Mouse (Mus musculus): ENCODE data around the gene Acd.

Gene Acd

DNA sequence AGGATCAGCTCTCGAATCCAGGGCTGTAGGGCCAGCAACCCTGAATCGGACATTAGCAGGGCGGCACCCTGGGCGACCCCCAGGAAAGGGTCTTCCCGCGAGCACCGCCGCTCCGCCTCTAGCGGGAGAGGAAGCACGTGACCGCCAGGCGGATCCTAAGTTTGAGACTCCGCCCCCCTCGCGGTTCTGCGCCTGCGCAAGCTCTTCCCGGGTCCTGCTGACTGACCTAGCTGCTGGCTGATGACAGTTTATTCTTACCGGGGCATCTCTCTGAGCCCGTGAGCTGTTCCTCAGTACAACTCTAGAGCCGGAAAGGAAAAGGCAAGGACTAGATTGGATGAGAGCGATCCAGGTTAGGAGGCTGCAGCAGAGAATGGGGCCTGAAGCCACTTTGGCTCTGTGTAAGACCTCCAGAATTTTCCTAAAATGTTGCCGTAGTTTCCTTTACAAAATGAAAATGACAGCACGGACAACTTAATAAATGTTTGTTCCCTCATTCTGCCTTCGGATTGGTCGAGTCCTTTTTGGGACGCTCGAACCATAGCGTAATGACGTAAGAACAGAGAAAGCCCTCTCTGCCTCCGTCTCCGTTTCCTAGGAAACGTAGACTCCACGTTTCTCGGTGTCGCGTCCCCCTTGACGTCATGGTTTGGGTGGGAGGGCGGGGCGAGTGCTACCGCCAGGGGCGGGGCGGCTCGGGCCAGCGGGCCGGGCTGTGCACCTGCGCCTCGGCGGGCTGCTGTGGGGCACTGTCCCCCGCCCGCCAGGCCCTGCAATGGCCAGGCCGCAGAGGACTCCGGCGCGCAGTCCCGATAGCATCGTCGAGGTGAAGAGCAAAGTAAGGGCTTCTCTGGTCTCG lies at the start of gene Acd, which contains the start of gene Pard6a:
Gene Acd (minus strand): TSS at position 137 of the 859 bp plus-strand sequence.
Gene Pard6a (plus strand): TSS at position 183 of the 859 bp plus-strand sequence.
- peak; percentile 96 to 97 for DNase-seq

DNA sequence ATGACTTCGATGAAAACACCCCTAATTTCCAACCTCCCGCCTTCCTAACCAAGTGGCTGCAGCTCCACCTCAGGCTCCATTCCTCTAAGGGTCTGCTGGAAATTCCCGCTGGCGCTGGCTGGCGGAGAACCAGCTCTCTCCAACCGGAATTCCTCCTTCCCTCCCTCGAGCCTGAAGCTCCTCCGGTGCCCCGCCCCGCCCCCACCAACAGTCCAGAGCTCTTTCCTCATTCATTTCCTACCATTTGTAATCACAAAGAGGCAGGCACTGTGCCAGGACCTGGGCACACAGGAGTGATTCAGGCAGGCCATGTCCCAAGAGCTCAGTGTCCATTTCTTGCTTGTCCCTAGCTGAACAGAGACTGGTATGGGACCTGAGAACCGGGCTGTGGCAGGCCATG lies 49.7 kb upstream of the Acd start:
- peak; percentile 60 to 69 for DNase-seq

DNA sequence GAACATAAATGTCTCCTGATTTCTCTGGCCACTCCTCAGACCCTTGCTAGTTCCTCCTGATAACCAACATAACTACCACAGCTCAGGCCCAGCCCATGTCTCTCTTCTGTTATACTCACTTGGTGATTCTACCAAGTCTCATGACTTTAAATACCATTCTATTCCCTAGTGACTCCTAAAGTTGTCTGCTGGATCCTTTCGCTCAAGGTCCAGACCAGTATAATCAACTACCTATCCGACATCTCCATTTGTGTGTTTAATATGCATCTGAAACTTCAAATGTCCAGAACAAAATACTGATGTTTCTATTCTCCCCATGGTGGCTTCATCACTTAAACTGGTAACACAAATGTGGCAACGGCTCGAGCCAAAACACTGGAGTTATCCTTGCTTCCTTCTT lies 42.4 kb upstream of the Acd start:
- no peak for DNase-seq

DNA sequence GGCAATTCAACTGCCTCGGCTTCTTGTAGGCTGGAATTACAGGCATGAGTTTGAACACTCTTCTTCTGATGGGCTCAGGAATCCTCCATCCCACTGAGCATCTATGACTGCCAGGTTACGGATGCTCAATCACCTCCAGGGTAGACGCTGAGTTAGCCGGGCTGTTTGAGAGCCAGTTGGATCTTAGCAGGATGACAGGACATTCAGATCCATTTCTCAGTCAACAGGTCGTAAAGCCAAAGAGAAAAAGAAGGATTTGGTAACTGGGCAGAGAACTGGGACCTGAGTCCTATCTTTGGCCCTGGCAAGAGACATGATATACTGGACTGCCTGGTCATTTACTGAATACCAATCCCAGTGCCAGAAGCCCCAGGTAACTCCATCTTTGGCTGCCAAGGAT lies 38.3 kb upstream of the Acd start:
- no peak for DNase-seq

DNA sequence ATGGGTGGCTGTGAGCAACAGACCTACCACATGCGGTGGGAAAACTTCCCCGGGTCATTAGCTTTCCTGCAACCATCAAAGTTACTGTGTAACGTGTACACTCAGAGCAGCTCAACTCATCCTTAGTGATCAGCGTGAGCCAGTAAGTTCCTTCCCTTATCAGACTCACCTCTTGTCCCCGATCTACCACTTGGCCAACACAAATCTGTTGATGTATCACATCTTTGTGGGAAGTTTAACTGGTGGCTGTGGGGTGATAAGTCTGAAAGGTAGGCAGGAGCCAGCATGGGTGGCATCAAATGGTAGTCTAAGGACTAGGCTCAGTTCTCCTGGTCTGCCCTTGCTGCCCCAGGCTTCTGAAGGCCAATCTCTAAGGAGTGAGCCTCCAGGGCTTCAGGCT lies 31.3 kb upstream of the Acd start:
- DNase-seq, result no peak

DNA sequence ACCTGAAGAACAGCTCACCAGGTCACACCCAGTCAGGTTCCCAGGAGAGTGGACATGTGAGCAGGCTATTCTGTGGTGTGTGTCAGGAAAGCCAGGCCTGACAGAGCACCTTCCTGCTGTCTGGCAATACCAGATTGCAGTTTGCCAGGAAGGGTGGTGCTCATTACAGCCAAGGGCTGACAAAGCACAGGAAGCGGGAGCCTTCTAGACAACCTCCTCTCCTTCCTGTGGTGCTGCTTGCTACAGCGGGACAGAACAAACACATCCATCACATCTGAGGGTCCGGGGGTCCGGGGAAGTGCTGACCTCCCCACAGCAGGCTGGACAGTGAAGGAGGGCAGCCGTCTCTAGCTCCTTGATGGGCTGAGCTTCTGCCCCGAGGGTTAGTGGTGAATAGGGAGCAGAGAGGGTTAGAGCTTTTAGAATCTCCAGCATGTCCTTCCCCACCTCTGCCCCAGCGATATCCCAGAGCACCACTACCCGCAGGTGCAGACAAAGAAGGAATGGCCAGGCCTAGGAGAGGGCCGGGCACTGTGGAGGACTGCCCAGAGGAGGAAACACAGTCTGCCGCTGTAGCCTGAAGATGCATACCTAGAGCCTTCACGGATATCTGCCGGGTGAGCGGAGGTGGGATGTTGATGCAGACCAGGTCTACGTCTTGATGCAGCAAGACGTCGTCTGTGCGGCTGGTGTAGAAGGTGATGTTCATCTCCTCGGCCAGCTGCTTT lies 26.7 kb upstream of the Acd start:
- DNase-seq, result no peak

DNA sequence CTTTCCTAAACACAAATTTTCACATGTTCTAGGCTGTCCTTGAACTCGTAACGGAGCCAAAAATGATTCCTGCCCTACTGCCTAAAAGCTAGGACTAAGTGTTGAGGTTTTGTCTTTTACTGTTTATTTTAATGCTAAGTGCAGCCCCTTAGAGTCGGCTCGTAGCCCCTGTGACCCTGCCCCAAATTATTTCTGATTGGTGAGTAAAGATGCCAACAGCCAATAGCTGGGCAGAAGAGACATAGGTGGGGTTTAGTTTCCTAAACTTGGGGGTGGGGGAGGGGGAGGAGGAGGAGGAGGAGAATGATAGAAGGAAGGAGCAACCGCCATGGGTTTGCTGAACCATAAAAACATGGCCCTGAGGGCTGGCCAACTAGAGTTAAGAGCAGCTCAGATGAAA lies 24.8 kb upstream of the Acd start:
- DNase-seq, result no peak

DNA sequence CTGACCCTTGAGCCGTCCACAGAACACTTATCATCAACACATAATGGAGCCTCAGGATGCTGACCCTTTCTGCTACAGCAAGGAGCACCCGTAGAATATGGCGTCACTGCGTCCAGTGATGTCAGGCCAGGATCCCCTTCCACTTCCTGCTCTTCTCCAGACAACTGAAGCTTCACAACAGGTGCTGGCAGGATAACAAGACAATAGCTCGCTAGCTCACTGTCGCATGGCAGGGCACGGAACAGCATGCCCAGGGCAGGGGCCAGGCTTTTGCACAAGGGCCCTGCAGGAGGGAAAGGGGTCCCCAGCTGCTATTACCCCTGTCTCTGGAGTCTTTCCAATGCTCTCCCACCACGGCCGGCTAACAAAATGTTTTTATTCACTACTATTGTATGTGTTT lies 22.0 kb upstream of the Acd start:
- peak in 1 of 2 experiments; percentile 13 for DNase-seq

DNA sequence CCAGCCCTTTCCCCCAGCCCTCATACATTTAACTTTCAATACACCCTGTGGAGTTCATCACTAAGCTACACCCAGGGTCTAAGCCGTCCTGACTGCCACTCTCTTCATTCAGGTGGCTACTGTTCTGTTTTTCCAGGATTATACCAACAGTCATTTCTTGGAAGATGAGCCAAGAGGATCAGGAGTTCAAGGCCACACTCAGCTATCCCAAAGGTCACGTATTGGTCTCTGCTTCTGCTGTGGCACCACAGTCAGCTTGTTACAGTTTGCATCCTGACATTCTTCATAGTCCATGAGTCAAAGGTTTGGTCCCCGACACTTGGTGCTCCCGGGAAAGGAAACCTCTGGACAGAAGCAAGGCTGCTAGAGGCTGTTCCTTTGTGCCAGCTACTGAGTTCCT lies 18.7 kb upstream of the Acd start:
- DNase-seq, result no peak

DNA sequence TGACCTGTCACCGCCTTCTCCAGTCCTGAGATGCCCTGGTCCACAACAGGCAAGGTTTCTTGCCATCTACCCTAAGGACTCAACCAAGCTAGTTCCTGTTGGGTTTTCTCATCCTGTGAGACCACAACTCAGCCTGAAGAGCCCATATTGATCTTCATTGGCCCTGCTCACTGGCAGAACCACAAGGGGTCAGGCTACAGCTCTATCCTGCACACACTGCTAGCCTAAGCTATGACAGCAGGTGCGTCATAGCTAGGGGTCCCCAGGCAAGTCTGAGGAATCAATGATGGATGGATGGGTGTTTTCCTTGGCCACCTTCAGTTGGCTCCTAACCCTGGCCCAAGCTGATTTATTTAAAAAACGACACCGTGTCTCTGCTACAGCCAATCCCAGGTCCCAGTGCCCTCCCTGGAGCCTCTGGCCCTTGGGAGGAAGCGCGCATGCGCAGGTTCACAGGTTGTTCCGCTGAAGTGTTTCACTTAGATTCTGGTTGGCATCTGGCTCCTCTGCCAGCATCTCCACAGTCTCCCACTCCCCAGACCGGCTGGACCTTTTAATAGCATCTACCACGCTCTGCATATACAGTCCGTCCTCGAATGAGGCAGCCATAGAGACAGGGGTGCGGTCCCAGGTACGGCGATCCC lies 15.5 kb upstream of the Acd start:
- DNase-seq, result no peak

DNA sequence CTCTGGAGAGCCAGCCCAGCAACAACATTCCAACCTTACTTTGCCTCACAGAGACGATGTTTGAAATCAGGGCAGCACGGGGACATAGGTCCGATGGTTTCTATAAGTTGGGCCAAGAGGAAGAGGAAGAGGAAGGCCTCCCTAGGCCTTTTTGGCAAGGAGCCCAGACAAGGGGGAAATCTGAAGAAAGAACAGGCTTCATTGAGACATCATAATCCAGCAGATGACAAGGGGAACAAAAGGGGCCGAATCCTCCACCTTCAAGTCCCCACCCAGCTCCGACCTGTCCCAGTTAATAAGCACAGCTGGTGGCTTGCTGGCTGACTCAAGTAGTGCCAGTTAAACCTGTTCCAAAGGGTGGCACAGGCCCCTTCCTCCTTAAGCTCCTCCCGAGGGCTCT lies 14.1 kb upstream of the Acd start:
- DNase-seq, result no peak

DNA sequence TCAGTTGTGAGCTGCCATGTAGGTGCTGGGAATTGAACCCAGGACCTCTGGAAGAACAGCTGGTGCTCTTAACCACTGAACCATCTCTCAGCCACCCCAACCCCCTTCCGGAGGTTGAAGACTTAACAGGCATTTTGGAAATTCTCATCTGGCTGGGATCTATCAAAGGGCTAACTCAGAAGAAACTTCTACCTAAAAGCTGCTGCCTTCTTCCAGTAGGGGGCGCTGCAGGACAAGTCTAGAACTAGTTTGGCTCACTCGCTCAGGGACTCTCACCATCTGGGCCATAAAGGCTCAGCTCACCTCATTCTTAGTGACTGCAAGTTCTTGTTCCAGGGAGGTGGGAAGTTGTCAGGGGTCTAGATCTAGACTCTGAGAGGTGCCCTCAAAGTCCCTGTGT lies 13.2 kb upstream of the Acd start:
- peak; percentile 89 to 95 for DNase-seq

DNA sequence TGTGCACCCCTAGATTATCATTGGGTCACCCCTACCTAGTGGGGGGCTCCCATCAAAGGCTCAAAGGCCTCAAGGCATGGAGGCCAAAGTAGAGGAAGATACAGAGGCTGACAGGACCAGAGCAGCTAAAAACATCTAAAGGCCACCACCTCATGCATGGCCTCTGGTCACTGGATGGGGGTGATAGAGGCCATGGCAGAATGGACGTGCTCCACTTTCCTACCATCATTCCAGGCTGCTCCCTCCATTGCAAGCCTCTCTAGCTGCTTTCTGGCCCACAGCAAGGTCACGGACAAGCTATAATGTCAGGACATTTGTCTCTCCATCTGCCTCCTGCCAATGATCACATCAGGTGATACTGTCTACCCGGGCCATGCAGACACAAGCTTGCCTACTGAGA lies 11.4 kb upstream of the Acd start:
- no peak for DNase-seq

DNA sequence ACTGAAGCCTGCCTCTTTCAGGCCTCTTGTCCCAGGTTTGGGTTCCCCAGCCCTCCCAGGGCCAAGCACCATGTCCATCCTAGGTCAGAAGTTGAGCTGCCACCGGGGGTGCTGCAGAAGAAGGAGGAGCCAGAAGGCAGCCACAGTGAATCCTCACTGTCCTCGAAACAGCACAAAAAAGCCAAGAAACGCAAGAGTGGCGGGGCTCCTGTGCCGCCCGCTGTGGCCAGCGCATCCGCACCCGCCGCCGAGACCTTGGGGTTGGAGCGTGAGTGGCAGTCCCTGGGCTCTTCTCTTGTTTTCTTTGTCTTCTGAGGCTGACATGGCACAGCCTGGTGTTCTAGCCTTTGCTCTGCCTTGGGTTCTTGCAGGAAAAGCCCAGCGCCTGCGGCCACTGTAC lies 8.4 kb upstream of the Acd start:
- no peak for DNase-seq

DNA sequence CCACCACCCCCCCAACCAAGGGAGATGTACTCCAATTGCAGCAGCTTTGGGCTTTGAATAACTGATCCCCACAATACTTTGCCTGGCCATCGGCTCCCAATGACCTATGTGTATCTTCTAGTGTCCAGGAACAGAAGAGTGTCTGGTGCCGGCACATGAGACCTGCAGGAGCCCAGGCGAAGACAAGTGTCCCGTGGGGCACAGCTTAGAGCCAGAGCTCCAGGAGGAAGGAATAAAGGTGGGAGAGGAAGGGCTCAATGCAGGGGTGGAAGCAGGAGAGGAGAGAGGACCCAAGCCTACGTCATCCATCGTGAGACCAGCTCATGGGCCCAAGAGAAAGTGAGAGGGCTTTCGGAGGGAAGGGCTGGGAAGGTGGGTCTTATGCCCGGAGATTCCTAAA lies 7.8 kb upstream of the Acd start:
- DNase-seq, result no peak

DNA sequence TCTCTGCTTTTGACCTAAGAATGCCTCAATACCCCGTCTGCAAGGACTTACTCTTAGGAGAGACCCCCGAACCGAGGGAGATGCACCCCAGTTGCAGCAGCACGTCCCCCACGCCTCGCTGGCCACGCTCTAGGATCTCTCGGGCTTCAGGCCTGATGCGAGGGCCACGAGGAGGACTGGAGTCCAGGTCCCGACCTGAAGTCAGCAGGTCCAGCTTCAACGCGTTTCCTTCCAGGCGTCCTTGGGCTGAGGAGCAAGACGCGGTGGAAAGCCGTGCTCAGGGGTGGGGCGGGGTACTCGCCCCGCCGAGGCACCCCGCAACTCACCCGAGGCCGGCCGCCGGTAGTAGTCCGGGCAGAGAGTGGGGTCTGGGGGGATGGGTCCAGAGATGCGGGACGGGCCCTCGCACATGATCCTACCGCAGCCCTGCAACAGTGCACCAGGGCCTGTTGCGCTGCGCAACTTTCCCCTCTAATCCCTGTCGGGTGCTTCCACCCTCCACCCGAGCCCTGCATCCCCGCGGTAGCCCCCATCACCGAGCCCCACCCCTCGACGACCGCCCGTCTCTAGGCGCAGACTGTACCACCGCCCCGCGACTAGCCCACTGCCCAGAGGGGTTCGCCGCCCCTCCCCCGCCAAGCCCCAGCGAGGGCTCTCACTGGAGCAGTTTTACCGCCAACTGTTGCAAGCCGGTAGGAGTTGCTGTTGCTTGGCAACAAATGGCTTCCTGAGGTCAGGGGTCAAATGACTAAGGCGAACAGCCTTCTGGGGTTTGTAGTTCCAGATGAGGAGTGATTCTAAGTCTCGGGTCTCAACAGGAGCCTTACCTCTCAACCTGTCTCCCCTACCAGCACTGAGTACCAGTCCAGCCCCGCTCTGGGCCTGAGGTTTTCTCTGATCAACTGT lies 6.8 kb upstream of the Acd start, which contains the start of the genes 4933405L10Rik and Enkd1:
Gene 4933405L10Rik (plus strand): TSS at position 158 of the 906 bp plus-strand sequence.
Gene Enkd1 (minus strand): TSS at position 713 of the 906 bp plus-strand sequence.
- peak; percentile 79 to 82 for DNase-seq

DNA sequence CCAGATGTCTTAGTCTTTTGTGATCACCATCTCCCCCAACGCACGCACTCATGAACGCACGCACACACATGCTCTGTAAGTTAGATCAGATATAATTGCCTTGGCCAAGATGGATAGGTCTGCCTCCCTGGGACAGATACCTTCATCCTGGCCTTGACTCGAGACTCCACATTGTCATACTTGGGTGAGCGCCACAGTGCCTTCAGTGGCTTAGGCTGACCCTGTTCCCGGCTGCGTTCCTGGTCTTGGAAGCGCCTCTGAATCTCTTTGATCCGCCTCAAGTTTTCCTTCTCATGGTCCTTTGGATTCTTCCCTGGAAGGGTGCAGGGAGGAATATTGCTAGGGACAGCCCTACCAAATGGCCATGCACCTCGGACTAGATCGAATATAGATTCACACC lies 5.5 kb upstream of the Acd start:
- no peak for DNase-seq

DNA sequence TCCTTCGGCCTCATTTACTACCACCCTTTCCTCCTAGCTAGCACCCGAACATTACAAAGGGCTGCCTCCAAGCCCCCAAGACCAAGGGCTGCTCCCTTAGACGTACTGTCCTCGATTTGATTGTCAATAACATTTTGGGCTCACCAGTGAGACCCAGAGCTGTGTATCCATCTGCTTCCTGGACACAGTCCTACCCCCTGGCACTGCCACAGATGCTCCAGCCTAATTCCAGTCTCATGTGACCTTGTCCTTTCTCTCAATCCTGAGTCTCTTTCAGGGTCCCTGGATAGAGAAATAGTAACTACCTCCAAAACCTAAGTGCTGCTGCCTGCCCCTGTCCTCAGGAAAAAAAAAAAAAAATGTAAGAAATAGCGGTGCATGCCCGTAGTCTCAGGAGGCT lies 4.1 kb upstream of the Acd start:
- peak; percentile 85 to 87 for DNase-seq

DNA sequence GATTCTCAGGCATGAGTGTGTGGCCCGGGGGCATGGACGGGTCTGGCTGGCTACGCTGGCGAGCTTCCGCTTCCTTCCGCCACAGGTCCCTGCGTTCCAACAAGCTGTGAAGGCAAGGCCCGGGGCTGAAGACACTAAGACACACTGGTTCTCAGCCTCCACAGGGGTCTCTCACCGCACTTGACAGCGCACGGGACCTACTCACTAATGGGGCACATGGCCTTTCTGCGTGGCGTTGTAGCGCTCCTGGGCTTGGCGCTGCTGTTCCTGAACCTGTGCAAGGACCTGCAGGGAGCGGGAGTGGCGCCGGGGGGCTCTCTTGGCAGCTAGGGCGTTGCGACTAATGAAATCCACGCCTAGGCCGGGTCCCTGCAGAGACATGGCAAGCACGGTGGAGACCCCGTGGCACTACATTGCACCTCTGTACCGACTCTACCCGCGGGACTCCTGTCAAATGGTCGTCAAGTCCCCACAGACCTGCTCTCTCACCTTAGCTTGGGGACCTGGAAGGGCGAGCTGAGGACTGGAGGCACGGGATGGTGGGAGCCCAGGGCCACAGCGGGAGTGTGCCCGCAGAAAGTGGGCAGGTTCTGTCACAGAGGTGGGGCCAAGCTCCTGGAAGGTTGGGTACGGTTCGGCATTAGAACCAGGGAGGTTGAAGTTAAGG lies 3.4 kb upstream of the Acd start:
- peak; percentile 49 to 50 for DNase-seq

DNA sequence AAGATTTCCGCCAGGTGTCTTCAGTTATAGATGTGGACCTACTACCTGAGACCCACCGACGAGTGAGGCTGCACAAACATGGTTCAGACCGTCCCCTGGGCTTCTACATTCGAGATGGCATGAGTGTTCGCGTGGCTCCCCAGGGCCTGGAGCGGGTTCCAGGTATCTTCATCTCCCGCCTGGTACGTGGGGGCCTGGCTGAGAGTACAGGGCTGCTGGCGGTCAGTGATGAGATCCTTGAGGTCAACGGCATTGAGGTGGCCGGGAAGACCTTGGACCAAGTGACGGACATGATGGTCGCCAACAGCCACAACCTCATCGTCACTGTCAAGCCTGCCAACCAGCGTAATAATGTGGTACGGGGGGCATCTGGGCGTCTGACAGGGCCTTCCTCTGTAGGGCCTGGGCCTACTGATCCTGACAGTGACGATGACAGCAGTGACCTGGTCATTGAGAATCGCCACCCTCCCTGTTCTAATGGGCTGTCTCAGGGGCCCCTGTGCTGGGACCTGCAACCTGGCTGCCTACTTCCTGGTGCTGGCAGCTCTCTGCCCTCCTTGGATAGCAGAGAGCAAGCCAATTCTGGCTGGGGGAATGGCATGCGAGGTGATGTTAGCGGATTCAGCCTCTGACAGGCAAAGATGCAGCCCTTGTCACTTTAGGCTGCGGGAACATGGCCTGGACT lies 2.0 kb upstream of the Acd start:
- DNase-seq, result peak; percentile 43 to 53

DNA sequence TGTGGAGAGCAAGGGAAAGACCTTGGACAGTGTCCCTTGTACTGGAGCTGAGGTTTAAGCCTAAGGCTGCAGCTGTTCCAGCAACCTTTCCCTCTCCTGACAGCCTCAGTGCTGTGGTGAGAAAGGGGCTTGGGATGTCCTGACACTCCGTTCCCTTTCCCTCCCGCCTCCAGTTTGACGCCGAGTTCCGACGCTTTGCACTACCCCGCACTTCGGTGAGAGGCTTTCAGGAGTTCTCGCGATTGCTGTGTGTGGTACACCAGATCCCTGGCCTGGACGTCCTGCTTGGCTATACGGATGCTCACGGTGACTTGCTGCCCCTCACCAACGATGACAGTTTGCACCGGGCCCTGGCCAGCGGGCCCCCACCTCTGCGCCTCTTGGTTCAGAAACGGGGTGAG lies 1.1 kb upstream of the Acd start:
- peak; percentile 41 to 43 for DNase-seq
